Mouse (Mus musculus): ENCODE data around the gene Rbm15b.

Gene Rbm15b

DNA sequence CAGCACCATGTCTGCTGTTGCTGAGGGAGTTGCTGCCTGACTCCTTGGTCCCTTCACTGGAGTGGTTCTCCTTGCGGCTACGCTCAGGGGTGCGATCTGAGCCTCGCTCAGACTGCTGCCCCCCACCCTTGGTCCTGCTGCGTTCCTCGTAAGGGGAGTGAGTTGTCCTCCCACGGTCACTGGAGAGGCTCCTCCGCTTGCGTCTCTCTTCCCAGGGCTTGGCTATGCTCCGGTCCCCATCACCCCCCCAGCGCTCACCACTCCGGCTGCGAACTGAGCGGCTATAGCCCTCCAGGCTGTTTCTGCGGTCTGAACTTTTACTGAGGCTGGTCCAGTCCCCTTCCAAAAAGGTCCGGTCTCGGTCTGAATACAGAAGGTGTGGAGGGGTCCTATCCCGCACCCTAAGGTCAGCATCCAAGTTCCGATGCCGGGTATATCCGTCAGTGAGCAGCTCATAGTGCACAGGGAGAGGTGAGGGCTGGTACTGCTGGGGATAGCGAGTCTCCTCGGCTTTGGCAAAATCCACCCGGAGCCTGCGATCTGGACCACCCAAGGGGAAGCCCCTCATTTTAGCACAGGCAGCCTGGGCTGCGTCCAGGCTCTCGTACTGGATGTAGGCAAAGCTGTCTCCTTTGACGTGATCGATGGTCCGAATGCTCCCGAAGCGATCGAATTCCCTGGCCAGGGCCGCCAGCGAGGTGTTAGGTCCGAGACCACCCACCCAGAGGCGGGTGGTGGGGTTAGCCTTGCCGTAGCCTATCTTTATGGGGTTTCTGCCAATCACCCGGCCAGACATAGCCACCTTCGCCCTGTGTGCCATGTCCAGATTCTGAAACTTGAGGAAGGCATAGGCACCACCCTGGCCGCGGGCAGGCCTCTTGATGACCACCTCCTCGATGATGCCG, 2.0 kb downstream of the Rbm15b start:
- DNase-seq (ENCODE audit: low spot score in 2 of 2), result no peak

DNA sequence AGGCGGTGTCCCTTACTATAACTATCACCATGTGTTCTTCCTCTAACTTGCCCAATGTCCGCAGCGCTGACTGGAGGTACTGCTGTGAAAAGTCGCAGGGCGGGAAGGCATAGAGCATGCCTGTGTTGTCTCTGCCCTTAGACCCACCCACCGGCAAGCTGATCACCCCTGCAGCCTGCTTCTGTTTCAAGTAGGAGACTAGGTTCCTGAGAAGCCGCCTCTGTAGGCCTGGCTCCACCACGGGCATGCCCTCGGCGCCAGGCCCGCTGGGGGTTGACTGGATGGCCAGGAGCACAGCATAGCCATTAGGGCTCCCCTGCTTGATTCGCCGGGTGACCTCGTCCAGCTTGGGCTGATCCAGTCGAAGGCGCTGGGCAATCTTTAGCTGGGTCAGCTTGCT, 2.9 kb downstream of the Rbm15b start:
- DNase-seq (ENCODE audit: low spot score in 2 of 2), result no peak

DNA sequence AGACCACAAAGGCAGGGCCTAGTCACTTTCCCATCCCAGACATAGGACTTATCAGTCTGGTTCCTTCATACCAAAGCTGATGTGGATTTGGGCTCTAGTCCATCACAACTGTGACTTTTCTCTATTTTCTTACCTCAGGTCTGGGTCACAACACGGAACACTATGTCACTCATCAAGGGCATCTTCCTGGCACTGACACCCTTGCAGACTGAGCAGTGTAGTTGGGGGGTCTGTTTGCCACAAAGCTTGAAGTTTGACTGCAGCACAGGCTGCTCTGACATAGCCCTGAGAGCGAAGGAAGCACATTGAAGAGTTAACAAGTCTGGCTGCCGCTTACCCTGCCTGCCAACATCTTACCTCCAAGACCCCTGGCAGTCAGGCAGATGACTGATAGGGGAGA, 4.1 kb downstream of the Rbm15b start:
- no peak for DNase-seq (ENCODE audit: low spot score in 2 of 2)

DNA sequence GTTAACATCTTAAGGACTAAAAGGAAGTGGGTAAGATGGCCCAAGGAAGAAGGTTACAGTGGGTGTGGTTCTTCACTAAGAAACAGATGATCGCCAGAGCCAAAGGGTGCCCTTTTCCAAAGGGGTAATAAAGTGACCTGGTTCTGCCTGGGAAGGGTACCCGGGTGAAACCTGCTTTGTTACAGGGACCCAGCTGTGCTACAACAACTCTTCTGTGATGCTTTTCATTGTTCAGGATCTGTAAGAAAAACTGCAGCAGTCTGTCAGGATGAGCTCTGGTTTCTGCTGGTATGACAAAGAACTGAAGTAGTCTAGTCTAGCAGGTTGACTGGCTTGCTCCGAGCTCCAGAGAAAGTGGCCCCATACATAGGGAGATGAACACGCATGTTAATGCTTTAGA, 5.1 kb downstream of the Rbm15b start:
- DNase-seq (ENCODE audit: low spot score in 2 of 2), result no peak

DNA sequence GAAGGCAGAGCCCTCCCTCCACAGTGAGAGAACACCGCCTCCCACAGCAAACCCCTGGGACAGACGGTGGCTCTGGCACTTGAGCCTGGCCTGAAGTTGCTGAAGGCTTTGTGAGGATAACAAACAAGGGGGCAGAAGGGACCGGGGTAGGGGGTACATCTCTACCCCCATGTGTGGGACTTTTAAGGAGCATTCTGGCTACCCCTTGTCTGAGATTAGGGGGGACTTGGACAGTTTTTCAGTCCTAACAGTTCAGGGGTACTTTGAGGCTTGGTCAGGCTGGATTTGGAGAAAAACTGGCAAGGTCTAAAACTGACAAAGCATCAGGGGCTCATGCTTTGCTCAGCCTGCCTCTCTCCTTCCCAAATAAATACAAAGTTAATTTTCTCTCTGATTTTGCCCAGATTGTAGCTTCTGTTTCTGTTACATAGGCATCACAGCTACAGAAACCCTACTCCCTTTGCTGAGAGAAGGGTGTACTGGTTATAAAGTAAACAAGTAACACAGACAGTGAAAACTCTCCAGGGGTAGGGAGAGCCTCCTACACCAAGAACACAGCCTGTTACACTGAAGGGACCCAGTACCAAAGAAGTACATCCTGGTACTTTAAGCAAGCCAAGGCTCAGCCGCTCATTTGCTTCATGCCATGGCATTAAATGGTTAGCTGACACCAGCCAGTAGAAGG, 6.0 kb downstream of the Rbm15b start:
- DNase-seq (ENCODE audit: low spot score in 2 of 2), result no peak

DNA sequence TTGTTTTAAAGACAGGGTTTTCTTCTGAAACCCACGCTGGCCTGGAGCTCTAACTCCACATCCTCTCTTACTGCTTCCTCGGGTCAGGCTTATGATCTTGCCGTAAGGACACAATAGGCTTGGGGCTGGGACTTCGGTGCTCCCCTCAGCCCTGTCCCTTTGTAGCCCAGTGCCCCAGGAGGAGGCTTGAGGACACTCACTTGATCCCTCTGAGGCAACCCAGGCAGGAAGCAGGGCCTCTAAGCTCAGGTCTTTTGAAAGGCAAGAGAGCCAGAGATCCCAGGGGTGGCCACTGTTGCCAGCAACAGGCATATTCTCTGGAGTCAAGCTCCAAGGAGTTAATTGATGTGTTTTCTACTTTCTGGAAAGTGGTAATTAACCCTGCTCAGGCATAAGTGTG, 7.8 kb downstream of the Rbm15b start:
- DNase-seq (ENCODE audit: low spot score in 2 of 2), result no peak

DNA sequence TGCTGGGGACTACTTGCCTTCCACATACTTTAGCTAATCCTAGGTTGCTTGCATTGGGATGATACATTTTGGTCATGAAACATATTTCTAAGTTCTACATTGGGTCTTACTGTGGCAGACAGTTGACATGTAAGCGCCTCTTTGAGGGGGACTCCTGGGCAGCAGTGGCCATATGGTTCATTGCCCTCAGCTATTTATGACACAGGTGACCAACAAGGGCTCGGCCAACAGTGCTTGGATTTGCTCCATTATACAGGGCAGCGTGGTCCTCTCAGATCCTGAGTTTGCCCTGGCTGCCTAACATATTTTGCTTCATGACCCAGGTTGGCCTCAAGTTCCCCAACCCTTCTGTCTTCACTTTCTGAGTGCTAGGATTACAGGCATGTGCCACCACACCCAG, 10.6 kb downstream of the Rbm15b start:
- no peak for DNase-seq (ENCODE audit: low spot score in 2 of 2)

DNA sequence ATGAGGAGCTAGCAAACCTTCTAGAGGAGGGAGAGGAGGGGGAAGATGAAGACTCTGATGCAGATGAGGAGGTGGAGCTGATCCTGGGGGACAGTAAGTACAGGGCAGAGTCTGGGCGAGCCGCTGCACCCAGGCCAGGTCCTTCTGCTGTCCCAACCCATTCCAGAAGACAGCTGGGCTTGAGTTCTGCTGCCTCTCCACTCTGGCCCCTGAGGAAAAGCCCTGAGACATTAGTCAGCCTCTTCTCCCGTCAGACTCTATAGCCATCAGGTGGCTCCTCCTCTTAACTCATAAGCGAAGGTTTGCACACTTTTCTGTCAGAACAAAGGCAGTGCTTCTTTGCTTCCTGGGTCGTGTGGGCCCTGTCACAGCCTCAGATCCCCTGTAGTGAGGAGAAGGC, 13.0 kb downstream of the Rbm15b start:
- DNase-seq (ENCODE audit: low spot score in 2 of 2), result no peak

DNA sequence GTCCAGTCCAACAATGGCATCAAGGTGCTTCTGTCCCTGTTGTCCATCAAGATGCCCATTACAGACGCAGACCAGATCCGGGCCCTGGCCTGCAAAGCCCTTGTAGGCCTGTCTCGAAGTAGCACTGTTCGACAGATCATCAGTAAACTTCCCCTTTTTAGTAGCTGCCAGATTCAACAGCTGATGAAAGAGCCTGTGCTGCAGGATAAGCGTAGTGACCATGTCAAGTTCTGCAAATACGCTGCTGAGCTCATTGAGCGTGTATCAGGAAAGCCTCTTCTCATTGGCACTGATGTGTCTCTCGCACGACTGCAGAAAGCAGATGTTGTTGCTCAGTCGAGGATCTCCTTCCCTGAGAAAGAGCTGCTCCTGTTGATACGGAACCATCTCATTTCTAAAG, 29.2 kb downstream of the Rbm15b start:
- no peak for DNase-seq (ENCODE audit: low spot score in 2 of 2)

DNA sequence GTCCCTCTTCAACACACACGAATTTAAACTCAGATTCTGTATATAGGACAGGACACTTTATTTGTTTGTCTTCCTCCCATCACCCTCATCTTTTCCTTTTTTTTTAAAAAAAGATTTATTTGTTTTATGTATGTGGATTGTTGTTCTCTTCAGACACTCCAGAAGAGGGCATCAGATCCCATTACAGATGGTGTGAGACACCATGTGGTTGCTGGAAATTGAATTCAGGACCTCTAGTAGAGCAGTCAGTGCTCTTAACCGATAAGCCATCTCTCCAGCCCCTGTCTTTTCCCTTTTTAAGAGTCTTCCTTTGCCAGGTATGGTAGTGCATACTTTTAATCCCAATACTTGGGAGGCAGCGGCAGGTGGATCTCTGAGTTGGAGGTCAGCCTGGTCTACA, 30.6 kb downstream of the Rbm15b start:
- no peak for DNase-seq (ENCODE audit: low spot score in 2 of 2)

DNA sequence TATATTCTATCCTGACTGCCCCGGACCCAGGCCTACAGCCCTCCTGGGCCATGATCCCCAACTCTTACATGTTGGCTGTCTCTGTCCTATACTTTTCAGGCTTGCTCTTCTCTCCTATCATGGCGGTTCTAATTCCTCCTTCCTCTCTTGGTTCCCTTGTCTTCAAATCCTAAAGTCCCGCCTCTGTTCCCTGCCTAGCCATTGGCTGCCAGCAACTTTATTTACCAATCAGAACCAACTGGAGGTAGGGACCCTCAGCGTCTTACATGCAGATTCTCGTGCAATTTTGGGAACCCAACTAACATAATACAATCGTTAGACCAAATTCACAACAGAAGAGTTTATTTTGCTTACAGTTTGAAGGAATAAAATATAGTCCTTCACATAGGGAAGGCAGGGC, 44.4 kb downstream of the Rbm15b start:
- no peak for DNase-seq (ENCODE audit: low spot score in 2 of 2)

DNA sequence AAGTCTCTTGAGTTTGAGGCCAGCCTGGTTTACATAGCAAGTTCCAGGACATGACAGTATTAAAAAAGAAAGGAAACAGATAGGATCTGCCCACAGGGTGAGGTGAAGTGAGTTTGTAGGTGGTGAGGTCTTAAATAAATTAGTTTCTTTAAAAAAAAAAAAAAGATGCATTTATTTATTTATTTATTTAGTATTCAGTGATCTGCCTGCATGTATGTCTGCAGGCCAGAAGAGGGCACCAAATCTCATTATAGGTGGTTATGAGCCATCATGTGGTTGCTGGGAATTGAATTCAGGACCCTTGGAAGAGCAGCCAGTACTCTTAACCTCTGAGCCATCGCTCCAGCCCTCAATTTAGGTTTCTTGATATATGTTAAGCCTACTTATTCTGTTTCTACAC, 46.7 kb downstream of the Rbm15b start:
- DNase-seq (ENCODE audit: low spot score in 2 of 2), result no peak
